Mouse (Mus musculus): ENCODE measurements around the gene Cbx6. TPM values are rescaled to one million over a fixed set of nuclear protein-coding genes. Genes with fewer than 3 reads are reported as not detected.
A peak's percentile ranks its signal among the peaks of the same experiment; 100 is the strongest.

Gene Cbx6
- total RNA-seq, 2 experiments from 2014 or later, result 105 to 125 TPM

GRCm38 (mm10) chr15:79774117-79775027, 60.1 kb downstream of the Cbx6 start:
- intact Hi-C loops (cut with DNase I), result no loop called here
- DNase-seq, result peak; percentile 96

Other genes with a start within 250 kb of the Cbx6 start
- gene Dmc1, start 229.6 kb downstream of the Cbx6 start, total RNA-seq (2021), result 1 to 10 TPM; 1.6 to 2.3 TPM
- 10 to 100 TPM; 13.5 to 17.2 TPM for gene Fam227a, start 175.7 kb downstream of the Cbx6 start, total RNA-seq (2021)
- 10 to 100 TPM; 55.6 to 60.1 TPM for gene Cby1, start 175.5 kb downstream of the Cbx6 start, total RNA-seq (2021)
- gene Tomm22, start 163.8 kb downstream of the Cbx6 start, total RNA-seq (2021), result 100 to 1,000 TPM; 109 to 110 TPM
- 10 to 100 TPM; 31.2 to 32.0 TPM for gene Josd1, start 146.8 kb downstream of the Cbx6 start, total RNA-seq (2021)
- 10 to 100 TPM; 62.4 to 62.9 TPM for gene Gtpbp1, start 143.8 kb downstream of the Cbx6 start, total RNA-seq (2021)
- gene Sun2, start 92.2 kb downstream of the Cbx6 start, total RNA-seq (2021), result 10 to 100 TPM; 27.0 to 29.4 TPM
- 10 to 100 TPM; 30.4 to 34.4 TPM for gene Dnal4, start 56.8 kb downstream of the Cbx6 start, total RNA-seq (2021)
- gene Nptxr, start 29.9 kb downstream of the Cbx6 start, total RNA-seq (2021), result 100 to 1,000 TPM; 240 to 277 TPM
- gene Npcd, start 451 bp downstream of the Cbx6 start, total RNA-seq (2021), result 10 to 100 TPM in 1 of 2 experiments, 1 to 10 TPM in 1; 6.6 to 14.9 TPM
- 1 to 10 TPM; 4.7 to 6.0 TPM for gene Apobec3, start 57.0 kb upstream of the Cbx6 start, total RNA-seq (2021)
- 1 to 10 TPM; 5.6 to 6.8 TPM for gene Cbx7, start 136.4 kb upstream of the Cbx6 start, total RNA-seq (2021)
- gene Pdgfb, start 180.3 kb upstream of the Cbx6 start, total RNA-seq (2021), result 10 to 100 TPM; 19.2 to 26.6 TPM